Mouse (Mus musculus): ENCODE data around the gene Slc9a8. TPM values are rescaled to one million over a fixed set of nuclear protein-coding genes. Genes with fewer than 3 reads are reported as not detected.

Gene Slc9a8
- total and polyA plus RNA-seq, 2 experiments from 2014 or later, result 10.7 to 51.5 TPM

GRCm38 (mm10) chr2:167470611-167471010, 49.1 kb downstream of the Slc9a8 start:
- no peaks in the 10 kb centered on the region for H3K9me3 ChIP-seq (replicated peaks; ENCODE audit: control insufficient read depth, low read length)
- WGBS, result 82% methylated on average over 3 of the region's 3 CpGs
- H3K4me2 ChIP-seq (ENCODE audit: low read depth, low read length), result no peak overlapping the region
- TF ChIP-seq EP300 (IDR thresholded peaks at IDR 0.05; ENCODE audit: low read depth) (no peak), CTCF (IDR thresholded peaks at IDR 0.05; ENCODE audit: low read depth) (no peak)
- ATAC-seq (ENCODE audit: insufficient read depth, low read depth) (no peak), DNase-seq (ENCODE audit: low spot score) (no peak)
- H3K9ac ChIP-seq (replicated peaks; ENCODE audit: low read depth, low read length), result no peak overlapping the region
- H3K27me3 ChIP-seq (ENCODE audit: control insufficient read depth, insufficient read depth, low read length), result no peaks in the 10 kb centered on the region
- H3K36me3 ChIP-seq (replicated peaks; ENCODE audit: control insufficient read depth, insufficient read depth, low read length), result peaks cover 77% of the 10 kb centered on the region
- H3K4me1 ChIP-seq (ENCODE audit: control insufficient read depth, insufficient read depth), result no peaks in the 10 kb centered on the region
- no peak overlapping the region for H3K27ac ChIP-seq (ENCODE audit: low read depth)
- H3K4me3 ChIP-seq (ENCODE audit: low read depth, low read length), result no peak overlapping the region

DNA sequence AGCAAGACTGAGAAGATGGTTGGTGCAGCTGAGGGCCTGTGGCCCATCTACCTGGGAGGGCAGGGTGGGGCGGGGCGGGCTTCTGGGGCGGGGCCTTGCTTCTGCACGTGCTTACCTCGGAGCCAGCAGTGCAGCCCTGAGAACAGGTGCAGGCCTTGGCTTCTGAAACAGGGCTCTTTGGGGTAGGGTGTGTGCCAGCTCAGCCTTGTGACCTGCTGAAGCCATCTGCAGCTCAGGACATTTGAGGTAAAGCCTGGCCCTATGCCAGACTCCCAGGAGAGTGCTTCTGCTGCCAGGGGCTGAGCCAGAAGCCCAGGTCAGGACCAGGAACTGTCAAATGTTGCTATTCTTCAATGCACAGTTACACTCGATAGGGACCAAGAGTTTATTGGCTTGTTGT, 50.1 kb downstream of the Slc9a8 start:
- H3K4me1 ChIP-seq (ENCODE audit: control insufficient read depth, insufficient read depth), result peaks cover 8% of the 10 kb centered on the region; the same call in 1 of the 2 replicates
- H3K9ac ChIP-seq (replicated peaks; ENCODE audit: low read depth, low read length), result no peak overlapping the region
- DNase-seq (ENCODE audit: low spot score) (no peak), ATAC-seq (ENCODE audit: insufficient read depth, low read depth) (peak; percentile 15; the same call in 1 of the 2 replicates)
- no peak overlapping the region for H3K4me3 ChIP-seq (ENCODE audit: low read depth, low read length)
- peaks cover 67% of the 10 kb centered on the region for H3K36me3 ChIP-seq (replicated peaks; ENCODE audit: control insufficient read depth, insufficient read depth, low read length)
- peak overlapping the region; percentile 33; the same call in 1 of the 2 replicates for H3K27ac ChIP-seq (ENCODE audit: low read depth)
- H3K4me2 ChIP-seq (ENCODE audit: low read depth, low read length), result no peak overlapping the region
- no peaks in the 10 kb centered on the region for H3K27me3 ChIP-seq (ENCODE audit: control insufficient read depth, insufficient read depth, low read length)
- 68% methylated on average over 6 of the region's 6 CpGs for WGBS
- H3K9me3 ChIP-seq (replicated peaks; ENCODE audit: control insufficient read depth, low read length), result no peaks in the 10 kb centered on the region
- no peak for TF ChIP-seq CTCF (IDR thresholded peaks at IDR 0.05; ENCODE audit: low read depth)
- no peak for TF ChIP-seq EP300 (IDR thresholded peaks at IDR 0.05; ENCODE audit: low read depth)

DNA sequence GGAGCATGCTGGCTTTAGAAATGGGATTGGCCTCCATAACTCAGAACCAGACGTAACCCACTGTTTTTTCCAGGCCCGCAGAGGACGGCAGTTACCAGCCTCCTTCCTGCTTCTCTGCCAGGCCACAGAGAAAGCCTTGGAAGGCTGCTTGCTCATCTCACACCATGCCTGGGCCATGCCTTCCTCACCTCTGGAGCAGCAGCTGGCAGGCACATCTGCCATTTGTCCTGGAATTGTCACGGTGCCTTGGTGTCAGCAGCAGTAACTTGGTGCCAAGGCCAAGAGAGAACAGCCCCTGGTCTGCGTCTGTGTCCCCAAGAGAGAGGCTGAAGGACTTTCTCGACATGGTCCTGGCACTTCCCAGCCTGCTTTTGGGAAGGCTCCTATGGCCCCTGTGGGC, 52.7 kb downstream of the Slc9a8 start:
- H3K4me1 ChIP-seq (ENCODE audit: control insufficient read depth, insufficient read depth), result peaks cover 15% of the 10 kb centered on the region; the same call in 1 of the 2 replicates
- ATAC-seq (ENCODE audit: insufficient read depth, low read depth), result no peak
- TF ChIP-seq CTCF (IDR thresholded peaks at IDR 0.05; ENCODE audit: low read depth) (no peak), EP300 (IDR thresholded peaks at IDR 0.05; ENCODE audit: low read depth) (no peak)
- H3K9me3 ChIP-seq (replicated peaks; ENCODE audit: control insufficient read depth, low read length), result no peaks in the 10 kb centered on the region
- no peaks in the 10 kb centered on the region for H3K27me3 ChIP-seq (ENCODE audit: control insufficient read depth, insufficient read depth, low read length)
- DNase-seq (ENCODE audit: low spot score), result no peak
- H3K9ac ChIP-seq (replicated peaks; ENCODE audit: low read depth, low read length), result no peak overlapping the region
- WGBS, result 77% methylated on average over 6 of the region's 6 CpGs
- no peak overlapping the region for H3K4me2 ChIP-seq (ENCODE audit: low read depth, low read length)
- no peak overlapping the region for H3K4me3 ChIP-seq (ENCODE audit: low read depth, low read length)
- H3K36me3 ChIP-seq (replicated peaks; ENCODE audit: control insufficient read depth, insufficient read depth, low read length), result peaks cover 50% of the 10 kb centered on the region
- no peak overlapping the region for H3K27ac ChIP-seq (ENCODE audit: low read depth)

- TF ChIP-seq EP300 (IDR thresholded peaks at IDR 0.05; ENCODE audit: low read depth) (no peak), CTCF (IDR thresholded peaks at IDR 0.05; ENCODE audit: low read depth) (no peak)
- no peak overlapping the region for H3K4me3 ChIP-seq (ENCODE audit: low read depth, low read length)
- H3K27me3 ChIP-seq (ENCODE audit: control insufficient read depth, insufficient read depth, low read length), result no peaks in the 10 kb centered on the region
- H3K9me3 ChIP-seq (replicated peaks; ENCODE audit: control insufficient read depth, low read length), result no peaks in the 10 kb centered on the region
- peak overlapping the region; percentile 47 for H3K27ac ChIP-seq (ENCODE audit: low read depth)
- H3K4me2 ChIP-seq (ENCODE audit: low read depth, low read length), result no peak overlapping the region
- H3K36me3 ChIP-seq (replicated peaks; ENCODE audit: control insufficient read depth, insufficient read depth, low read length), result peaks cover 36% of the 10 kb centered on the region
- no peak overlapping the region for H3K9ac ChIP-seq (replicated peaks; ENCODE audit: low read depth, low read length)
- 74% methylated on average over 5 of the region's 5 CpGs for WGBS
- peaks cover 15% of the 10 kb centered on the region; the same call in 1 of the 2 replicates for H3K4me1 ChIP-seq (ENCODE audit: control insufficient read depth, insufficient read depth)
- DNase-seq (ENCODE audit: low spot score) (no peak), ATAC-seq (ENCODE audit: insufficient read depth, low read depth) (no peak)
These were observed 54.1 kb downstream of the Slc9a8 start for GRCm38 (mm10) chr2:167475596-167475995.

- Histone ChIP-seq H3K4me1 (ENCODE audit: control insufficient read depth, insufficient read depth) (peaks cover 15% of the 10 kb centered on the region; the same call in 1 of the 2 replicates), H3K27ac (ENCODE audit: low read depth) (peak overlapping the region; percentile 52), H3K4me3 (ENCODE audit: low read depth, low read length) (no peak overlapping the region), H3K4me2 (ENCODE audit: low read depth, low read length) (no peak overlapping the region), H3K36me3 (replicated peaks; ENCODE audit: control insufficient read depth, insufficient read depth, low read length) (peaks cover 35% of the 10 kb centered on the region), H3K9ac (replicated peaks; ENCODE audit: low read depth, low read length) (no peak overlapping the region), H3K27me3 (ENCODE audit: control insufficient read depth, insufficient read depth, low read length) (no peaks in the 10 kb centered on the region), H3K9me3 (replicated peaks; ENCODE audit: control insufficient read depth, low read length) (no peaks in the 10 kb centered on the region)
- DNase-seq (ENCODE audit: low spot score), result peak; percentile 82
- 3% methylated on average over 7 of the region's 7 CpGs for WGBS
- TF ChIP-seq CTCF (IDR thresholded peaks at IDR 0.05; ENCODE audit: low read depth) (peak; percentile 55), EP300 (IDR thresholded peaks at IDR 0.05; ENCODE audit: low read depth) (no peak)
- peak; percentile 82 for ATAC-seq (ENCODE audit: insufficient read depth, low read depth)
These were observed 54.7 kb downstream of the Slc9a8 start for GRCm38 (mm10) chr2:167476200-167476688.

DNA sequence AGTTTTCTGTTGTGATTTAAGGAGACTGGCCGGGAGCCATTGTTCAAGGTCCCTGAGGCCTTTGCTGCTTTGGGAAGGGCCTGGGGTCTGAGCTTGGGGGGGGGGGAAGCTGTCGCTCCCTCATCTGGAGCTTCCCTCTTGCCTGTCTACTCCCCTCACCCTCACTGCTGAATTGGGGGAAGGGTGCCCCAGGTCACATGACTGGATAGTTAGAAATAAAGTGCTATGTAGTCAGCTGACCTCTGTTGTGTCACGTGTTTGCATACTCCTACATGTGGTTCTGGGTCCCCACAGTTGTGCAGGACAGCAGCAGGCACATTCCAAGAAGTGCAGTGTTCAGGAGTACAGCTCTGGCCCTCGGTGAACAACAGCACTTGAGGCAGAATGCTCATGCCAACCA, 55.2 kb downstream of the Slc9a8 start:
- Histone ChIP-seq H3K4me2 (ENCODE audit: low read depth, low read length) (no peak overlapping the region), H3K9me3 (replicated peaks; ENCODE audit: control insufficient read depth, low read length) (no peaks in the 10 kb centered on the region), H3K4me1 (ENCODE audit: control insufficient read depth, insufficient read depth) (peaks cover 15% of the 10 kb centered on the region; the same call in 1 of the 2 replicates), H3K27me3 (ENCODE audit: control insufficient read depth, insufficient read depth, low read length) (no peaks in the 10 kb centered on the region), H3K4me3 (ENCODE audit: low read depth, low read length) (no peak overlapping the region), H3K9ac (replicated peaks; ENCODE audit: low read depth, low read length) (no peak overlapping the region), H3K27ac (ENCODE audit: low read depth) (peak overlapping the region; percentile 52), H3K36me3 (replicated peaks; ENCODE audit: control insufficient read depth, insufficient read depth, low read length) (peaks cover 30% of the 10 kb centered on the region)
- TF ChIP-seq CTCF (IDR thresholded peaks at IDR 0.05; ENCODE audit: low read depth) (no peak), EP300 (IDR thresholded peaks at IDR 0.05; ENCODE audit: low read depth) (no peak)
- peak; percentile 15; the same call in 1 of the 2 replicates for ATAC-seq (ENCODE audit: insufficient read depth, low read depth)
- DNase-seq (ENCODE audit: low spot score), result no peak
- 43% methylated on average over 4 of the region's 4 CpGs for WGBS
